Mouse (Mus musculus) heart, postnatal 0 days (tissue): Measurements from ENCODE around the gene Esrra.
A peak's percentile ranks its signal among the peaks of the same experiment; 100 is the strongest.

Experiments used
- CTCF ChIP-seq: IDR thresholded peaks from 2 replicates; pipeline ENCODE4 v1.5.1; 2016; ENCODE audit warnings: antibody characterized with exemption, control low read depth, low read depth
- EP300 ChIP-seq: IDR thresholded peaks from 2 replicates; pipeline ENCODE4 v1.6.1; 2016; ENCODE audit warnings: antibody characterized with exemption, low read depth

DNA sequence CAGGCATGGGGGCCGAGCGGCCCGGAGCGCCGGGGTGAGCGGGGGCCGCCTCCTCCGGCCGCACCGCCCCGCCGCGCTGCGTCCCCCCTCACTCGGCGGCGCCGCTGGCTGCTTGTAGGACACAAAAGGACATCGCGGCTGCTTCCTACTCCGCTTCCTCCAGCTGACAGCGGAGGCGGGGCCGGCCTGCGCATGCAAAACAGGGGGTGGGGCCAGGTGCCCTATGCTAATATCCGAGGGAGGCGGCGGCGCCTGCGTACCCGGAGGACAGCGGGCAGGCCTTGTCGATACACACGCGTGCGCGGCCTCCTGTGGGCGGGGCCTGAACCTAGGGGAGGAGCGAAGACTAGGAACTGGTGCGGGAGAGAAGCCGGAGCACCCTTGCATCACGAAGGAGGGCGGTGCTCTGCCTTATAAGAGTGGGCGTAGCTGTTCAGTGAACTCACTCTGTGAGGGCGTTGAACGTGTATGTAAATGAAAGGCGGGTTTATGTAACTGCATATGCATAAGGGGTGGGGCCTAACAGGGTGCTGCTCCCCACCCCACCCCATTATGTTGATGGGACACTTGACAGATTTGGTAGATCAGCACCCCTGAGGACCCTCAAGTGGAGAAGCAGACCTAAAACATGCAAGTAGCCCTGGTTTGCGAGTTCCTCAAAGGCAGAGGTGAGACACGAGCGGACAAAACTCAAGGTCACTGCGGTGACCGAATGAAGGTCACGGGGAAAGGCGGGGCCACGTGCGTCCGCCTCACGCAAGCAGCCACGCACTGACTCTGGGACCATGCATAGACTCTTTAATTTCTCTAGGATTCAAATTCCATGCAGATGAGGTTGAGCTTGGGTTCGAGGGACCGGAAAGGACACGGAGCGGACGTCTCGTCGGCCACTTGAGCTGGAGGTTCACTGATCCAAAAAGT, at the start of gene Esrra:
- no peak for TF ChIP-seq CTCF
- TF ChIP-seq EP300, result peak; percentile 70; the same call in 1 of the 2 replicates
